Comparison of ENCODE assay signal across 8 mouse cellular contexts in the genomic region with DNA sequence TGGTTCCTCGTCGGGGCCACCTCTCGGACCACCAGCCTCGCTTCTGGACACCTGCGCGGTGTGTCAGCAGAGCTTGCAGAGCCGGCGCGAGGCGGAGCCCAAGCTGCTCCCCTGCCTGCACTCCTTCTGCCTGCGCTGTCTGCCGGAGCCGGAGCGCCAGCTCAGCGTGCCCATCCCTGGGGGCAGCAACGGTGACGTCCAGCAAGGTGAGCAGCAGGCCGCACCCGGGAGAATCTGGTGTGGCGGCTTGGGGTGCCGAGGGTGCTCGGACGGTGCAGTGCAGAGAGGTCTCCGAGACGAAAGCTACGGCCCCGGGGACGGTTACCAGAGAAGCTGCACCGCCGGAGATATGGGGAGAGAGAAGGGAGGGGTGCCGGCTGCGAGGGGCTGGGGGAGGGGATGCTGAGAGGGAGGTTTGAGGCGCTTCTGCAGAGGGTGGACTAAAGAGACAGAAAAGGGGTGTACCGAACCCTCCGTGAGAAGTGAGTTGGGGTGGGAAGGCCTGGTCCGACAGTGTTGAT. TPM values are rescaled to one million over a fixed set of nuclear protein-coding genes. Genes with fewer than 3 reads are reported as not detected.
DNase-seq lines count a peak whose midpoint lies in the region; ATAC-seq and TF ChIP-seq lines count a peak whose summit lies in the region.

No protein-coding gene starts in this region.

- ATAC-seq in cerebellum, adult (ENCODE audit: insufficient number of reproducible peaks, low FRiP score, low TSS enrichment), result peak; percentile 56
- peak; percentile 72 for ATAC-seq in forebrain, embryonic 13.5 days

- H3K9me3 ChIP-seq in ES-E14 (ENCODE audit: control insufficient read depth, insufficient read depth, low read depth, low read length), result no peaks in the 10 kb centered on the region
- no peaks in the 10 kb centered on the region for H3K9me3 ChIP-seq in forebrain, embryonic 13.5 days (replicated peaks)

- peaks cover 3 to 5% of the 10 kb centered on the region in 2 experiments; a peak in 3 of 4 replicates for H3K4me1 ChIP-seq in ES-E14 (ENCODE audit: control insufficient read depth in 2 of 2, insufficient read depth in 2 of 2, low read length in 2 of 2, poor library complexity in 1 of 2)
- peaks cover 24% of the 10 kb centered on the region for H3K4me1 ChIP-seq in forebrain, embryonic 13.5 days

- intact Hi-C loops in heart, postnatal 25 days (cut with DNase I), result loop anchor here (5.0 to 10.0 kb wide), 2 partner anchors 256 to 637 kb away; partner anchors contain the start of gene Csde1

- H3K36me3 ChIP-seq in ES-E14 (ENCODE audit: control insufficient read depth, insufficient read depth, low read length, poor library complexity, severe bottlenecking), result no peaks in the 10 kb centered on the region
- peaks cover 11% of the 10 kb centered on the region for H3K36me3 ChIP-seq in forebrain, embryonic 13.5 days (ENCODE audit: poor library complexity, severe bottlenecking)

- no peaks in the 10 kb centered on the region for H3K27me3 ChIP-seq in forebrain, embryonic 13.5 days

- WGBS in forebrain, embryonic 13.5 days, result under 1% methylated on average over 31 of the region's 36 CpGs

- H3K27ac ChIP-seq in ES-E14 (ENCODE audit: insufficient read depth, low read depth, low read length, poor library complexity, severe bottlenecking), result peak overlapping the region; percentile 94
- peak overlapping the region; percentile 98 for H3K27ac ChIP-seq in forebrain, embryonic 13.5 days

- peak overlapping the region; percentile 97 for H3K4me2 ChIP-seq in forebrain, embryonic 13.5 days

- peak overlapping the region; percentile 82 to 97 for H3K4me3 ChIP-seq in ES-E14 (ENCODE audit: insufficient read depth in 1 of 2, low read depth in 1 of 2, low read length in 2 of 2, poor library complexity in 1 of 2, severe bottlenecking in 1 of 2)
- H3K4me3 ChIP-seq in forebrain, embryonic 13.5 days, result peak overlapping the region; percentile 99

- H3K9ac ChIP-seq in ES-E14 (ENCODE audit: insufficient read depth, low read depth, low read length, poor library complexity, severe bottlenecking), result peak overlapping the region; percentile 89
- H3K9ac ChIP-seq in forebrain, embryonic 13.5 days, result peak overlapping the region; percentile 99

- DNase-seq in ES-E14 (ENCODE audit: low read depth, low spot score), result no peak
- DNase-seq in heart, postnatal 25 days (ENCODE audit: low spot score), result peak; percentile 5
- DNase-seq in layer of hippocampus, adult 9-11 months, result peak; percentile 42
- DNase-seq in lung, postnatal 10 days, result peak; percentile 59
- peak; percentile 52 for DNase-seq in ovary, postnatal 36 days (ENCODE audit: low spot score)
- DNase-seq in thymus, postnatal 14 days, result peak; percentile 76

- in situ Hi-C loops in ES-E14 (cut with MboI; ENCODE audit: low sequenced_read_pairs in 2 of 2, unreplicated experiment in 2 of 2), result no loop called here

TF ChIP-seq in ES-E14, 5 proteins besides CTCF, POLR2A, EP300 and RAD21:
- TF ChIP-seq ZC3H11A (IDR thresholded peaks at IDR 0.05; ENCODE audit: borderline replicate concordance, low read depth, low read length) (no peak), HCFC1 (IDR thresholded peaks at IDR 0.05; ENCODE audit: borderline replicate concordance, insufficient read depth, low read length) (no peak; the same call in 1 of the 2 replicates), ZNF384 (IDR thresholded peaks at IDR 0.05; ENCODE audit: low read depth, low read length) (no peak), MAFK (IDR thresholded peaks at IDR 0.05; ENCODE audit: insufficient read depth, low read depth, low read length) (no peak), CHD2 (IDR thresholded peaks at IDR 0.05; ENCODE audit: low read depth, low read length) (no peak)
TF ChIP-seq in ES-E14: peak in this region for 0.

RNA-seq across cellular contexts. Expression of gene Trim33, which starts 1.2 kb away (rescaled TPM):
- total RNA-seq in ES-E14 (2012; rRNA removed), result 34.9 and 37.7 TPM in 2 replicates
- 33.0 and 33.7 TPM in 2 replicates for polyA plus RNA-seq in forebrain, embryonic 13.5 days (2015; fragmentation: Nextera tagmentation; extraction: Ambion mirVana)
- 10 to 100 TPM; 13.8 to 15.6 TPM for total RNA-seq in heart, postnatal 25 days (2021)
